23 mouse cellular contexts compared by ENCODE assay signal in the genomic region with DNA sequence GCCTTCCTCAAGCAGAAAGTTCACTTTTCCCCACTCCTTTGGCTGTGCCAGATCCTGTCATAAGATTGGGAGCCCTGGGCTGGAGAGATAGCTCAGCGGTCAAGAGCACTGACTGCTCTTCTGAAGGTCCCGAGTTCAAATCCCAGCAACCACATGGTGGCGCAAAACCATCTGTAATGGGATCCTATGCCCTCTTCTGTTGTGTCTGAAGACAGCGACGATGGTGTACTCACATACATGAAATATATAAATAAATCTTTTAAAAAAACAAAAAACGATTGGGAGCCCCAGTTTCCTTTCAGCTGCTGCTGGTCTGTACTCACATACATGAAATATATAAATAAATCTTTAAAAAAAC. TPM values are rescaled to one million over a fixed set of nuclear protein-coding genes. Genes with fewer than 3 reads are reported as not detected.
A peak's percentile ranks its signal among the peaks of the same experiment; 100 is the strongest.
DNase-seq lines count a peak whose midpoint lies in the region; ATAC-seq and TF ChIP-seq lines count a peak whose summit lies in the region.
"Had no signal": no experiment of that assay in that cellular context is flagged by ENCODE, and none has a peak within 500 bp of the region (broad histone marks: within the 10 kb centered on the region; RNA-seq: fewer than 3 reads in every experiment).

No protein-coding gene starts in this region.

- peaks cover 8% of the 10 kb centered on the region for H3K4me1 ChIP-seq in cerebellum, adult 2 months (ENCODE audit: control insufficient read depth, insufficient read depth, low read length)
- no peaks in the 10 kb centered on the region for H3K4me1 ChIP-seq in kidney, postnatal 0 days (replicated peaks; ENCODE audit: insufficient read depth, low read length)
- no peaks in the 10 kb centered on the region for H3K4me1 ChIP-seq in lung, postnatal 0 days (ENCODE audit: insufficient read depth, low read depth, low read length)
- H3K4me1 ChIP-seq in lung, adult 2 months (ENCODE audit: control insufficient read depth, insufficient read depth, low read length), result no peaks in the 10 kb centered on the region
- peaks cover 14% of the 10 kb centered on the region for H3K4me1 ChIP-seq in hindbrain, embryonic 13.5 days (replicated peaks)
- H3K4me1 ChIP-seq: embryonic facial prominence, embryonic 15.5 days; forebrain, embryonic 15.5 days; hindbrain, embryonic 12.5 days; neural tube, embryonic 15.5 days had no signal

- H3K9me3 ChIP-seq in kidney, postnatal 0 days (replicated peaks; ENCODE audit: low read length), result no peaks in the 10 kb centered on the region
- no peaks in the 10 kb centered on the region for H3K9me3 ChIP-seq in lung, postnatal 0 days (ENCODE audit: low read length)
- no peaks in the 10 kb centered on the region for H3K9me3 ChIP-seq in hindbrain, embryonic 13.5 days
- H3K9me3 ChIP-seq: embryonic facial prominence, embryonic 15.5 days; forebrain, embryonic 15.5 days; G1E; hindbrain, embryonic 12.5 days; limb, embryonic 10.5 days; neural tube, embryonic 15.5 days had no signal

- no peak overlapping the region for H3K4me3 ChIP-seq in cerebellum, adult 2 months (replicated peaks; ENCODE audit: insufficient read depth, low read depth, low read length)
- H3K4me3 ChIP-seq in kidney, postnatal 0 days (replicated peaks; ENCODE audit: low read depth, low read length), result no peak overlapping the region
- H3K4me3 ChIP-seq in lung, postnatal 0 days (ENCODE audit: low read depth, low read length), result no peak overlapping the region
- no peak overlapping the region for H3K4me3 ChIP-seq in lung, adult 2 months (replicated peaks; ENCODE audit: extremely low read depth, low read depth, low read length)
- H3K4me3 ChIP-seq in hindbrain, embryonic 13.5 days, result no peak overlapping the region
- H3K4me3 ChIP-seq: embryonic facial prominence, embryonic 15.5 days; forebrain, embryonic 15.5 days; hindbrain, embryonic 12.5 days; limb, embryonic 10.5 days; neural tube, embryonic 15.5 days had no signal

- ATAC-seq in kidney, postnatal 0 days (replicated peaks; ENCODE audit: low FRiP score, low read depth), result no peak
- ATAC-seq in lung, postnatal 0 days, result no peak
- no peak for ATAC-seq in hindbrain, embryonic 13.5 days (ENCODE audit: low FRiP score)
- ATAC-seq: forebrain, embryonic 15.5 days; inflammation-experienced regulatory T-cells, adult 6 months had no signal

- H3K4me2 ChIP-seq in kidney, postnatal 0 days (ENCODE audit: low read length), result no peak overlapping the region
- no peak overlapping the region for H3K4me2 ChIP-seq in lung, postnatal 0 days (replicated peaks; ENCODE audit: low read depth, low read length)
- H3K4me2 ChIP-seq in hindbrain, embryonic 13.5 days, result no peak overlapping the region
- H3K4me2 ChIP-seq: embryonic facial prominence, embryonic 15.5 days; forebrain, embryonic 15.5 days; hindbrain, embryonic 12.5 days; midbrain, embryonic 11.5 days; neural tube, embryonic 15.5 days had no signal

- TF ChIP-seq CTCF in cerebellum, adult 2 months (IDR thresholded peaks at IDR 0.05; ENCODE audit: borderline replicate concordance, insufficient read depth, low read depth, low read length), result 0 out of 2 replicates have a peak, but pooled peaks have one; percentile 8
- peak; percentile 31 for TF ChIP-seq CTCF in kidney, postnatal 0 days (IDR thresholded peaks at IDR 0.05; ENCODE audit: low read depth)
- peak; percentile 29 for TF ChIP-seq CTCF in lung, postnatal 0 days (IDR thresholded peaks at IDR 0.05)
- TF ChIP-seq CTCF in lung, adult 2 months (IDR thresholded peaks at IDR 0.05; ENCODE audit: insufficient read depth, low read length), result no peak

- DNase-seq in cerebellum, adult 2 months, result no peak
- no peak for DNase-seq in cerebellum, postnatal 14 days
- no peak for DNase-seq in kidney, postnatal 0 days (ENCODE audit: low spot score)
- no peak for DNase-seq in kidney, adult 8-10 months
- DNase-seq in lung, postnatal 0 days (ENCODE audit: low spot score), result no peak
- DNase-seq in lung, adult 2 months, result no peak
- DNase-seq in yolk sac, embryonic 10.5 days (ENCODE audit: low spot score), result no peak
- DNase-seq: adrenal gland, postnatal 25 days; cerebellum, adult 9-10 months; gastrocnemius, postnatal 25 days; kidney, postnatal 4 days; liver; right cerebral cortex, adult 18-20 months; right cerebral cortex, postnatal 4 days had no signal

- no peak overlapping the region for H3K27ac ChIP-seq in cerebellum, adult 2 months (ENCODE audit: insufficient read depth, low read length)
- H3K27ac ChIP-seq in kidney, postnatal 0 days, result no peak overlapping the region
- no peak overlapping the region for H3K27ac ChIP-seq in lung, postnatal 0 days (ENCODE audit: low read length)
- no peak overlapping the region for H3K27ac ChIP-seq in hindbrain, embryonic 13.5 days
- H3K27ac ChIP-seq: embryonic facial prominence, embryonic 15.5 days; forebrain, embryonic 15.5 days; hindbrain, embryonic 12.5 days; limb, embryonic 10.5 days; neural tube, embryonic 15.5 days had no signal

- no peaks in the 10 kb centered on the region for H3K27me3 ChIP-seq in cerebellum, adult 2 months (ENCODE audit: control insufficient read depth, insufficient read depth, low read length)
- no peaks in the 10 kb centered on the region for H3K27me3 ChIP-seq in kidney, postnatal 0 days (ENCODE audit: insufficient read depth, low read length)
- H3K27me3 ChIP-seq in lung, postnatal 0 days (replicated peaks; ENCODE audit: insufficient read depth, low read length), result no peaks in the 10 kb centered on the region
- H3K27me3 ChIP-seq in hindbrain, embryonic 13.5 days, result no peaks in the 10 kb centered on the region
- H3K27me3 ChIP-seq: embryonic facial prominence, embryonic 15.5 days; forebrain, embryonic 15.5 days; hindbrain, embryonic 12.5 days; neural tube, embryonic 15.5 days had no signal

- no peak for TF ChIP-seq EP300 in lung, postnatal 0 days (IDR thresholded peaks at IDR 0.05)

- WGBS in cerebellum, adult 2 months, result 60% methylated on average over 6 of the region's 6 CpGs
- WGBS in kidney, postnatal 0 days, result 82% methylated on average over 6 of the region's 6 CpGs
- 69% methylated on average over 6 of the region's 6 CpGs for WGBS in lung, postnatal 0 days
- 69% methylated on average over 6 of the region's 6 CpGs for WGBS in lung, adult 2 months
- WGBS in hindbrain, embryonic 13.5 days, result 84% methylated on average over 6 of the region's 6 CpGs

- no peak for TF ChIP-seq POLR2A in cerebellum, adult 2 months (IDR thresholded peaks at IDR 0.05; ENCODE audit: borderline replicate concordance, insufficient read depth, low read length)
- TF ChIP-seq POLR2A in lung, adult 2 months (IDR thresholded peaks at IDR 0.05; ENCODE audit: borderline replicate concordance, extremely low read depth, low read depth, low read length), result no peak

- H3K36me3 ChIP-seq in kidney, postnatal 0 days (ENCODE audit: insufficient read depth, low read length), result peaks cover 45% of the 10 kb centered on the region
- peaks cover 67% of the 10 kb centered on the region for H3K36me3 ChIP-seq in lung, postnatal 0 days (ENCODE audit: insufficient read depth, low read length)
- H3K36me3 ChIP-seq in hindbrain, embryonic 13.5 days, result peaks cover under 1% of the 10 kb centered on the region; the same call in 1 of the 2 replicates
- H3K36me3 ChIP-seq: forebrain, embryonic 15.5 days; neural tube, embryonic 15.5 days had no signal

- H3K9ac ChIP-seq in kidney, postnatal 0 days (ENCODE audit: low read depth, low read length), result no peak overlapping the region
- H3K9ac ChIP-seq in lung, postnatal 0 days (replicated peaks; ENCODE audit: low read depth), result no peak overlapping the region
- H3K9ac ChIP-seq in hindbrain, embryonic 13.5 days, result no peak overlapping the region
- H3K9ac ChIP-seq: embryonic facial prominence, embryonic 15.5 days; forebrain, embryonic 15.5 days; hindbrain, embryonic 12.5 days; neural tube, embryonic 15.5 days had no signal

RNA-seq across cellular contexts. Expression of gene Adrm1, which starts 13.4 kb away (rescaled TPM):
- 111 and 114 TPM in 2 replicates for polyA plus RNA-seq in cerebellum, adult 2 months (2012; rRNA removed)
- polyA plus RNA-seq in kidney, postnatal 0 days (2015; fragmentation: Nextera tagmentation; extraction: Ambion mirVana), result 170 and 185 TPM in 2 replicates
- polyA plus RNA-seq in lung, postnatal 0 days (2015; fragmentation: Nextera tagmentation; extraction: Ambion mirVana), result 119 and 136 TPM in 2 replicates
- 108 and 114 TPM in 2 replicates for polyA plus RNA-seq in lung, adult 2 months (2012; rRNA removed)
- polyA plus RNA-seq in hindbrain, embryonic 13.5 days (2015; fragmentation: Nextera tagmentation; extraction: Ambion mirVana), result 208 and 213 TPM in 2 replicates

RNA-seq across cellular contexts. Expression of gene Lama5, which starts 40.9 kb away (rescaled TPM):
- polyA plus RNA-seq in cerebellum, adult 2 months (2012; rRNA removed), result 6.4 and 7.0 TPM in 2 replicates
- polyA plus RNA-seq in kidney, postnatal 0 days (2015; fragmentation: Nextera tagmentation; extraction: Ambion mirVana), result 48.6 and 62.4 TPM in 2 replicates
- 83.7 and 85.3 TPM in 2 replicates for polyA plus RNA-seq in lung, postnatal 0 days (2015; fragmentation: Nextera tagmentation; extraction: Ambion mirVana)
- polyA plus RNA-seq in lung, adult 2 months (2012; rRNA removed), result 145 and 148 TPM in 2 replicates
- 1.9 and 2.1 TPM in 2 replicates for polyA plus RNA-seq in hindbrain, embryonic 13.5 days (2015; fragmentation: Nextera tagmentation; extraction: Ambion mirVana)
